Mouse (Mus musculus): ENCODE measurements around the gene Enpp4.

Enpp4 gene

GRCm38 (mm10) chr17:44091512-44091911 lies 14.1 kb downstream of the Enpp4 start:
- no peak for DNase-seq (ENCODE audit: low read depth, low spot score)

GRCm38 (mm10) chr17:44090916-44091315 lies 14.7 kb downstream of the Enpp4 start:
- DNase-seq (ENCODE audit: low read depth, low spot score): no peak

DNA sequence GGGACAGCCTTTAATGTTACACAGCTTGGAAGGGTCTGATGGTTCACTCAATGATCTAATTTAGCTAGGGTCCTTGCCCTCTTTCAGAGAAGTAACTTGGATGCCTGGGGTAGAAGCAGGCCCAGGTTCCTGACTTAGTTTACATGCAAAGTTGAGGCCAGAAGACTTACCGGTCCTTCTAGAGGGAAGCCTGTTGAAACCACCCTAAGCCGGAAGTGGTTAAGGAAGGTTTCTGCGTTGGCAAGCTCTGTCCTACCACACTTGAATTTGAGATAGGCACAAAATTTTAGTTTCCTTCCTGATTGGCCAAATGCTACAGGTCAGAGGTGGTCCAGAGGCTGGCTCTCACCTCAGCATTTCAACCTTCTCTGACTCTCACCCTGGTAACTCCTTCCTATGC lies 17.4 kb downstream of the Enpp4 start:
- DNase-seq (ENCODE audit: low read depth, low spot score): no peak

GRCm38 (mm10) chr17:44083156-44083555 lies 22.5 kb downstream of the Enpp4 start:
- DNase-seq (ENCODE audit: low read depth, low spot score): no peak

DNA sequence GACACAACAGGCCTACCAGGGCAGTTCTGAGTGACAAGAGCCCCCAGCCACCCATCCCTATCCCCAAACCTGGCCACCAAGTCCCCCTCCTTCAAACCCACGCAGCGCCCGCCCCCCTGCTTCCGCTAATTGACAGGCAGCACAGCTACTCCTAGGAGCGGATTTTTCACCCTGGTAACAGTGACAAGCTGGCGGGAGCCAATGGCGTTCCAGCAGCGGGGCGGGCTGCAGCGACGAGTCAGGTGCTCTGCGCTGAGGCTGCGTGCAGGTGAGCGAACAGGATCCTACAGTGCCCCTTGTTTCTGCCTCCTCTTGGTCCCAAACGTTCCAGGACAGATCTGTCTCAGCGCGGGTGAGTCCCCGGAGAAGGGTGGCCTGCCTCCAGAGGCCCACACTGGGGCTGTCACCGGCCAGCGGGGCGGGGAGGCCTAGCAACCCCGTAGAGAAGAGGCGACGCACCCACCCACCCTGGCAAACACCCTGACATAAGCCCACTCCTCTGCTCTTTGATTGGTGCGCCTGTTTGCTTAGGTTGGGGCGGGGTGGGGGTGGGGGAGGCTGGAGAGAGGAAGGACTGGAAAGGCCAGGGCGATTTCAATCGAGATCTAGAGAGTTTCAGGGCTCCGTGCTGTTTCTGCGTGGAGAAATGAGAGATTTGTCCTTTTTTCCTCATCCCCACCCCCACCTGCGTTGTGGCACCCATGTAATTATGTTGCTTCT lies 26.8 kb downstream of the Enpp4 start, which contains the start of gene Enpp5:
TSS of gene Enpp5 (plus strand) at position 183 of the 720 bp plus-strand sequence.
- peak; percentile 55 for DNase-seq (ENCODE audit: low read depth, low spot score)

DNA sequence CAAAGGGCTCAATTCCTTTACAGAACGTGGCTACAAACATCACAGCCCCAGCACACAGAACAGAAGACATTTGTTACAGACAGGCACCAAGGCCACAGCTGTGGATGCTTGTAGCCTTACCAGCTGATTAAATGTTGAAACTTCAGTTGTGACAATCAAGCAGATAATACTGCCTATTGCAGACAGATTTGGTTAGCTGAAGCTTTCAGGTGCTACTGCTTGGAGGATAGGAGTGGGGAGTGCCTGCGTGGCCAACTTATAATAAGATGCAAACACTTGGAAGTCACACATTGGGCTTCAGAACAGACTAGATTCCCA lies 27.8 kb downstream of the Enpp4 start:
- DNase-seq (ENCODE audit: low read depth, low spot score): no peak

DNA sequence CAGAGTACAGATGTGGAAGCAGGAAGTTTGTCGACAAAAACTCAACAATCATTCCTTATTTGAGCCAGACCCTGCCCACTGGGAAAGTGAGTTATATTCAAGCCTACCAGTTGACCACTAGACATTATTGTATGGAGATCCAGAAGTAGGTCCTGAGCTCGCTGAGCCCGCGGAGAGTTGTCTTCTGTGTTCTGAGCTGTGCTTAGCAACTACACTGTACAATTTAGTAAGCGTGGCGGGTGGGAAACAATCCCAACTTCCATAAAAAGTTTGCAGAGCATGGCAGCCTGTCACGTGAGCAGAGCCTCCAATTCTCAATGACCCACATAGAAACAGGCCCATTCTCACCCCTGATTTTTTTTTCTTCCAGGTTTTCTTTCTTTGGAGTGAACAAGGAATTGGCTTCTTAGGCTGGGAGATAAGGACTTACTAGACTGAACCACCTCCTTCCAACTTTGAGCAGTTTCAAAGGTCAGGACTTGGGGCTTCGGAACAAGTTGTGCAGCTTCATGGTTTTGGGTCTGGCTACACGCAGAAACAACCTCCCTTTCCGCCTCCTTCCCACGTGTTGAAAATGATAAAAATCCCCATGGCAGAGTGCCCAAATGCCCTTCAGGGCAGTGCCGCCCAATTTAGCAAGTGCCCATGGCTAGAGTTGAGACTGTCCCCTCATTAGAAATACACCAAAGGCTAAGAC lies 28.3 kb downstream of the Enpp4 start:
- DNase-seq (ENCODE audit: low read depth, low spot score): no peak

DNA sequence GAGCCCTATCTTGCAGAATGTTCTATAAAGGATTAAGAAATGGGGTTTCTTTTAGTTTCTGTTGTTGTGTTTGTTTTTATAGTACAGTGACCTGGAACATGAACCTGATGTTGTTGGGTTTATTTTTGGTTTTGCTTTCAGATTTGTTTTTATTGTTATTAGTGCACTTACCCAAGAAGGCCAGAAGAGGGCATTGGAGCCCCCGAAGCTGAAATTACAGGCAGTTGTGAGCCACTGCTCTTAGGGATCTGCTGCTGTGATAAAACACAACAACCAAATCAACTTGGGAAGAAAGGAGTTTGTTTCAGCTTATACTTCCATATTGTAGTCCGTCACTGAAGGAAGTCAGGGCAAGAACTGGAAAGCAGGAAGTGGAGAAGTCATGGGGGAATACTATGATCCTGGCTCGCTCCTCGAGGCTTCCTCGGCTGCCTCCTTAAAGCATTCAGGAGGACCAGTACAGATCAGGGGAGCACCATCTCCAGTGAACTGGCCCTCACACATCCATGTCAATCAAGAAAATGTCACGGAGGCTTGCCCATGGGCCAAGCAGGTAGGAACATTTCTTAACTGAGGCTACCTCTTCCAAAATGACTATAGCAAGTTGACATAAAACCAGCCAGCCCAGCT lies 29.4 kb downstream of the Enpp4 start:
- no peak for DNase-seq (ENCODE audit: low read depth, low spot score)

GRCm38 (mm10) chr17:44075601-44076000 lies 30.0 kb downstream of the Enpp4 start:
- DNase-seq (ENCODE audit: low read depth, low spot score): no peak

DNA sequence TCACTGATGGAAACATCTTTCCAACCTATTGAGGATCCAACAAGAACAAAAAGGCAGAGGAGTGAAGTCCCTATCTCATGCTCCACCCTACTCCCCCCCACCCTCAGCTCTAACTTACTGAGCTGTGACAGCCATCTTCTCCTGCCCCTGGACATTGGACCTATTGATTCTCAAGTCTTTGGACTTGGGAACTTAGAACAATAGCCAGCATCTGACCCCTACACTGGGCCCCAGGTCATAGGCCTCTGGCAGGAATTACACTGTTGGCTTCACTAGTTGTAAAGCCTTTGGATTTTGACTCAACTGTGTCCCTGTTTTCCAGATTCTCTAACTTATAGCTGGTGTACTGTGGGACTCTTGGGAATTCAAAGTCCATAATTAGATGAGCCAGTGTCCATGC lies 33.9 kb downstream of the Enpp4 start:
- DNase-seq (ENCODE audit: low read depth, low spot score): no peak

DNA sequence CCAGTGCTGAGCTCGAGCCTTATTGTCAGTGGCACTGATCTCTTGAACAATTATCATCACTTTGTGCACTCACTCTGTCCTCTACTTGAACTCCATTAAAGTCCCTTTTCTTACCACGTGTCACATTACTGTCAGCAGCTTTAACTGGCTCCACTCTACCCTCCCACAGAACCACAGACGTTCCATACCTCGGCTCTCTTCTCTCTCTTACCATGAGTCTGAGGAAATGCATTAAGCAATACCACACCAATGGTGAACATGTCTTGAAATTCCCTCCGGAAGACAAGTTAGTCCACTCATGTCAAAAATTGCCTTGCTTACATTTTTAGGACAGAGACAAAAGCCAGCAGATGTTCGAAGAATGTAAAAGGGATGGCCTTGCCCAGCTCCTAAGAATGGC lies 36.7 kb downstream of the Enpp4 start:
- no peak for DNase-seq (ENCODE audit: low read depth, low spot score)

DNA sequence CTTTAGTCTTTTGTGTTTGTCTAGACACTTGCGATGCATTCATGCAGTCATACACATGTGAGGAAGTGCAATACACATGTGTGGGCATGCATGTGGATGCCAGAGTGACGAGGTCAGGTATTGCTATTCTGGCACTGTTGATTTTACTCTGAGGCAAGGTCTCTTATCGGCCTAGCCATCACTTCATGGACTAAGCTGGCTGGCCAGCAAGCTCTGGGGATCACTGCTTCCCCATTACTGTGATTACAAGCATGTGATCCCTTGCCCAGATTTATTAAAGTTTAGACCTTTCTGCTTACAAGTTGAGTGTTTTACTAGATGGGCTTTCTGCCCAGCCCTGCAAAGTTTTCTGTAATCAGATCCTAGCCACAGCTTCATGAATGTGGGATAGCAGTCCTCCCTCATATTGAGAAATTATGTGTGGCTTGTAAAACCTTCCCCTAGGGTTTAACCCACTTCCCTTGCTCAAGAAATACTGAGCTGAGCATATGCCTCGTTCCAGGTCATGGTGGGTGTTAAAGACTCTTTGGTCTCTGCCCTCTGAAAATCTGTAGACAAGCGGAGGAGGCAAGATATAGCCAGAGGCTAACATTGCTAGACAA lies 44.2 kb downstream of the Enpp4 start:
- DNase-seq (ENCODE audit: low read depth, low spot score): no peak

DNA sequence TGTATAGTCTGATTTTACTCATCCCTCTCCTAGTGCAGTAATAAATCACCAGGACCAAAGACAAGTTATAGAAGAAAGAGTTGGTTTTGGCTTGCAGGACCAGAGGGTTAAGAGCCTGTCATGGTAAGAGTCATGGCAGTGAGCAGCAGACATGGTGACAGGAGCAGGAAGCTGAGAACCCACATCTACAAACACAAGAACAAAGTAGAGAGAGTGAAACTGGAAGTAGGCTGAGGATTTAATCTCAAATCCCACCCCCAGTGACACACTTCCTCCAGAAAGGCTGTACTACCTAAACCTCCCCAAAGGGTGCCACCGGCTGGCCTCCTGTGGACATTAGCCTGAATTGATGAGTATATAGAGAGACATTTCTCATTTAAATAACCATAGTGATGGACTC lies 44.8 kb downstream of the Enpp4 start:
- DNase-seq (ENCODE audit: low read depth, low spot score): no peak

GRCm38 (mm10) chr17:44058145-44058544 lies 47.5 kb downstream of the Enpp4 start:
- no peak for DNase-seq (ENCODE audit: low read depth, low spot score)

DNA sequence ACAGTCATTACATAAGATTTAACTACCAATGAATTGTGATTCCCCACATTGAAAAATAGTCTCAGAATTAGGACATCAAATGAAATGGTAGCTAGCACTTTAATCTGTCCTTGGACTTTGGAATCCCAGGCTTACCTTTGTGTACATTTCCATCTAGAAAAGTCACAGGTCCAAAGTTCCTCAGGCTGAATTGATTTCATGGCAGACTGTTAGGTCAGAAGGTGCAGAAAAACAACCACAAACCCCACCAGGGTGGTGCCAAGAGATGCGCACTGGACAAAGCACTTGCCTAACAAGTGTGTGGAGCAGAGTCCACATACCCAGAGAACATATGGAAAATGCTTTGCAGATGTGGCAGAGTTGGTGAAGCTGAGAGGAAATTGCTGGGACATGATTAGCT lies 48.5 kb downstream of the Enpp4 start:
- no peak for DNase-seq (ENCODE audit: low read depth, low spot score)

DNA sequence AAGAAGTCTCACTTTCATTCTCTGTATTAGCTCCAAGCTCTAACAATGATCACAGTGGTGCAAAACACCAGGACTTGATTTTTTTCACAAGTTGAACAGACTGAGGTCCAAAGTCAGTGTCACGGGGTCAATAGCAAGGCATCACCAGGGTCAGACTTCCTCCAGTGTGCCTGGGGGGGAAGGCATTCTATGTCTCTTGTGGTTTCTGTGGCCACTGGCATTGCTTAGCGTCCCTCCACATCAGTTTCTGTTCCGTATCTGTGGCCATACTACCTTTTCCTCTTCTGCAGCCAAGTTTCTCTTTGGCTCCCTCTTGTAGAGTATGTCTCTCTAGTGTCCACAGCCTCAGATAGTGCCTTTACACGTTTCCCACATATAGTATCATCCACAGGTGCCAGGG lies 52.2 kb downstream of the Enpp4 start:
- DNase-seq (ENCODE audit: low read depth, low spot score): no peak
